Mouse (Mus musculus): ENCODE results near the gene Sema5b.

Gene Sema5b

DNA sequence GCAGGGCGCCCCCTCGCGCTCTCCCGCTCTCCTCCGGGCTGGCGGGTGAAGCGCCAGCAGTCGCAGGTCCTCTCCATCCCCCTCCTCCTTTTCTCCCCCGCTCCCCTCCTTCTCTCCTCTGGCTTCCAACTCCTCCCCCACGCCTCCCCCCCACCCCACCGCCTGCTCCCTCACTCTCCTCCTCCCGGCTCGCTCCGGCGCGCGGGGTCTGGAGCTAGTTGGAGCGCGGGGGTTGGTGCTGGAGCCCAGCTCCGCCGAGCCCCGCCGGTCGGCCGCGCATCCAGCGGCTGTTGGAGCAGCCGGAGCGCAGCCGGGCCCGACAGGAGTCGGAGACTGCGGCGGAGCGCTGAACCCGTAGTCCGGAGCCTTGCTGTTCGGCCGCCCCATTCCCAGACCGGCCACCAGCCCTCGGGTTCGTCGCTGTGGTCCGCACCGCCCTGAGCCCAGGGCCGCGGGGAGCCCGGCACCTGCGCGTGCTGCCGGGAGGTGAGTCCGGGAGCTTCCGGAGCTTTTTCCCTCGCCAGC, at the start of gene Sema5b:
TSS of gene Sema5b (plus strand) at position 29 of the 525 bp plus-strand sequence.
- DNase-seq (ENCODE audit: low spot score), result no peak

DNA sequence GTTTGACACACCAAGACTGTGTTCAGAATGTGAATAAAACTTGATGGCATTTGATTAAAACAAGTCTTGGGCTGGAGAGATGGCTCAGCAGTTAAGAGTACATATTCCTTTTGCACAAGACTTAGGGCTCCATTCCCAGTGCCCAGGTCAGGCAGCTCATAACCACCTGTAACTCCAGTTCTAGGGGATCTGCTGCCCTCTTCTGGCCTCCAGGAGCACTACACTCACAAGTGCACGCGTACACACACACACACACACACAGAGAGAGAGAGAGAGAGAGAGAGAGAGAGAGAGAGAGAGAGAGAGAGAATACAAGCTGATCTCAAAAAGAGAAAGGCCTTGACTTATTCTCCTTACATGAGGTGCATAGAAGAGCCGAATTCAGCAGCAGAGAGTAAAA, 40.6 kb upstream of the Sema5b start:
- no peak for DNase-seq (ENCODE audit: low spot score)

GRCm38 (mm10) chr16:35501106-35501760, 39.7 kb upstream of the Sema5b start:
- DNase-seq (ENCODE audit: low spot score), result peak; percentile 82

- no peak for DNase-seq (ENCODE audit: low spot score)
These were observed 38.5 kb upstream of the Sema5b start for GRCm38 (mm10) chr16:35502456-35502855.

DNA sequence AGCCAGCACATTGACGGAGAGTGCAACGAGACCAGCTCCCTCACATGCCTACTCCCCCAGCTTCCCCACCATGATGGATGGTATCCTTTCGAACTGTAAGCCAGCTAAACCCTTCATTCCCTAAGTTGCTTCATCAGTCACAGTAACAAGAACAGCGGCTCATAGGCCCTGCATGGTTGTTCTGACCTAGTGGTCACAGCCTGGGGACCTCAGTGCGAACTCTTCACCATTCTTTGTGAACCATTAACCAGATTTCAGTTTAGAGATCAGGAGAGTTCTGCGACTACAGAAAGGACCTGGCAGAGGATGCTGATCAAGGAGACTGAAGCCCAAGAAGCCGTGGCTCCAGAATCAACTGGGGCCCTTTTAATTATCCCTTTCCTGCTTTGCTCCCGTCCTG, 36.7 kb upstream of the Sema5b start:
- DNase-seq (ENCODE audit: low spot score), result no peak

GRCm38 (mm10) chr16:35505786-35506185, 35.2 kb upstream of the Sema5b start:
- no peak for DNase-seq (ENCODE audit: low spot score)

GRCm38 (mm10) chr16:35508581-35508980, 32.4 kb upstream of the Sema5b start:
- DNase-seq (ENCODE audit: low spot score), result peak; percentile 71

DNA sequence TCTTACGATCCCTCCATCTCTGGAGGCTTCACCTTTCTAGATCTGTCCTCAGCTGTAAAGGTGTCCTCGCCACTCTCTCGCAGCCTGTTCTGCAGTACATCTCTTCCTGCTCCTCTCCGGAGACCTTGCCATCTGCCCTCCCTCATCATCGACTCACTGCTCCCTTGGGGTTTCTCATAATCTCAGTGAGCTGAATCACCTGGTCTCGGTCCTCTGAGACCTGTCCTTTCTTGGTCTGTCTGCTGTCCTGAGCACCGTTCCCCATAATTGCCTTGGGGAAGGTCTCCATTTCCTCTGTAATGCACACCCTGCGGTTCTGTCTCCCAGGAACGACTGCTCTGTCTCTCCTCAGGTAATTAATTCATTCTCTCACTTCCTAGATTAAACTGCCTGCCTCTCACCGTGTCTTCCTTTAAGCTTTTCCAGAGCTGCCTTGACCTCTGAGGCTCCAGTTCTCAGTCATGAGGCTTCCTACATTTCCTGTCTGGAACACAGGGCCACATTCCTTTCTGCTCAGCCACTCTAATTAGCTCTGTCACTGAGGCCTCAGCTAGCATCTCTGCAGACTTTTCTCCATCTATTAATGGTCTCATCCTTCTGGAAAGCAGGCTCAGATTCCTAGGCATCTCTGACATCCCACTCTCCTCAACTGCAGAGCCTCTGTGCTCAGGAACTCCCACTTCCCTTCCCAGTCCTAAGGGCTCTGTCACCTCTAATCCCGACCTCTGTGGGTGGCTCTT, 31.4 kb upstream of the Sema5b start:
- DNase-seq (ENCODE audit: low spot score), result no peak

DNA sequence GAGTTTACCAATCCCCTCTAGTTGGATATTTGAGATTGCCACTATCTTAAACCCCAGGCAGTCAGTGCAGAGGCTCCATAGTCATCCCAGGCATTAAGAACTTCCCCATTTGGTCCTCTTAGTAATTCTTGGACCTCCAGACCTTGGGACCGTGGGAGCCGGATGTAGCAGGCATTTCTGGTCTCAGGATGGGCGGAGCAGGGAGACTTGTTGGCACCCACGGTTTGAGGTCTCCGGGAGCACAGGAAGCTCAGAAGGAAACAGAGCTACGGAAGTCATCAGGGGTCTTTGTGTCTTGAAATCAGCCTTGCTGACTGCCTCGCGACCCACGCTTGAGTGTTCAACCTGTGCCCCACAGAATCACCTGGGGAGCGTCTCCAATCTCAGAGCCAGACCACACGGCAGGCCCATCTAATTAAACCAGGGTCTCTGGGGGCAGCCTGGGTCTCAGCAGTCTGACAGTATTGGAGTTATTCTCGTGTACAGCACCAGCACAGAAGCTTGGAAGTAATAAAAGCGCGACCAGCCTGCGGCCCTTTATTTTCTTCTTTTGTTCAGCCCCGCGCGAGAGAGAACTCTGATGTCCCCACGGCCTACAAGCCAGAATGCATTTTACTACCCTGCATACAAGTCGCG, 24.9 kb upstream of the Sema5b start:
- no peak for DNase-seq (ENCODE audit: low spot score)

GRCm38 (mm10) chr16:35517976-35518951, 22.7 kb upstream of the Sema5b start:
- DNase-seq (ENCODE audit: low spot score), result no peak

DNA sequence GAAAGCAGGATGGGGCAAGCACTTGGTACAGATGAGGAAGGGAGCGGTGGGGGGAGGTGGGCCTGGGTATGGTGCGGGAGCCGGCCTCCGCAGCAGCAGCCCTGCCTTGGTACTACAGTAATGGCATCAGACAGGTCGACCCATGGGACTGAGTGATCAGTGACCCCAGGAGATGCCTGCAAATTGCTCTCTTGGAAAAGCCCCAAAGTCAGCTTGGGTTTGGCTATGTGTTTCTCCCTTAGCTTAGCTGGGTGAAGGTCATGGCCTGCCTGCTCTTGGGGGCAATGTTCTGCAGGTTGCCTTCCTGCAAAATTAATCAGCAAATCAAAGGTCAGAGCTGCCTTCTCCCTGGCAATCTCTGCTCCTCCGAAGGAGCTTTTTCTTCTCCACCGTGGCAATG, 21.7 kb upstream of the Sema5b start:
- no peak for DNase-seq (ENCODE audit: low spot score)

GRCm38 (mm10) chr16:35524200-35524599, 16.7 kb upstream of the Sema5b start:
- DNase-seq (ENCODE audit: low spot score), result no peak

DNA sequence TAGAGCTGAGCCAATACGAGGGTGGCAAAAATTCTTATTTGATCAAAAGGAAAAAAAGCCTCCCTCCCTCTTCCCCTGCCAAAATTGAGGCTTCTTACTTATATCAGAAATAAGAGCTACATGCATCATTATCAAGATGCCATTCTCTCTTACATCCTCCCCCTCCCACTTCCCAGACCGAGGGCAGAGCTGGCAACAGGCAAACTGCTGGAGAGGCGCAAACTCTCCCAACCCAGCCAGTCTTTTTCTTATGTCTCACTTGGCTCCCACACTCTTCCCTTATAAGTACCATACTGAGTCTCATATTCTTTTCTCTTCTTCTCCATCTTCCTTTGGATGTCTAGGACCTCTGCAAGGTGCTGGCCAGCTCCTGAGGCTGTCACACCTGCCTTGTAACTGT, 6.3 kb upstream of the Sema5b start:
- DNase-seq (ENCODE audit: low spot score), result no peak

DNA sequence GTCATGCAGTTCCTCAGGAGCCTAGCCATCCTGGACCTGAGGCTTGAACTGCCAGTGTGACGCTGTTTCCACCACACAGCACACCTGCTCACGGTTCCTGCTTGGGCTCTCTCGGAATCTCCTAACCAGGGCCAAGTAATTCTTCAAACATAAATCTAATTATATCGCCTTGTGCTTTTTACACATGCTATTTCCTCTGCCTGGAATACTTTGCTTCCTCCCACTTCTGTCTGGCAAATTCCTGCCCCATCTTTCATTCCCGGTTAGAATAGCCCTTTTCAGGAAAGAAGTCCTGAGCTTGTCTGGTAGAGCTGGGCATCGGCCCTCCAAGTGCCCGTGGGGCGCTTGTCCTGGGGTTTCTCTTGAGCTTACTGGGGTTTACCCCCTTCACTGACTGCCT, 3.3 kb upstream of the Sema5b start:
- DNase-seq (ENCODE audit: low spot score), result no peak

DNA sequence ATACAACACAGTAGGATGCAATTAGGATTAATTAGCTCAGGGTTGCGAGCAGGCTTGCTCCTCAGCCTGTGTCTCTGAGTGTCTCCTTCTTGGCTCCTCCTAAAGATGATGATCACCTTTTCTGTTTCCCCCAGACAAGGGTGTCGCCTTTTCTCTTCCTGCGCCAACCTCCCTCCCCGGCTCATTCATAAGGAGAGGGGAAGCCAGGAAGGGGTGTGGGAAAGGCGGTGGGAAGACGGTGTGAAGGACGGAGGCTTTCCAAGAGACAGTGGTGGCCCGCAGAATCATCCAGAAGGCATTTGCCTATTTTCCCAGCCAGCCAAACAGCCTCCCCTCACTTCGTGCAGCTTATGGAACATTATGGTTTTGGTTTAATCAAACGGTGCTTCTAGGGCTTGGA, 1.9 kb upstream of the Sema5b start:
- no peak for DNase-seq (ENCODE audit: low spot score)

DNA sequence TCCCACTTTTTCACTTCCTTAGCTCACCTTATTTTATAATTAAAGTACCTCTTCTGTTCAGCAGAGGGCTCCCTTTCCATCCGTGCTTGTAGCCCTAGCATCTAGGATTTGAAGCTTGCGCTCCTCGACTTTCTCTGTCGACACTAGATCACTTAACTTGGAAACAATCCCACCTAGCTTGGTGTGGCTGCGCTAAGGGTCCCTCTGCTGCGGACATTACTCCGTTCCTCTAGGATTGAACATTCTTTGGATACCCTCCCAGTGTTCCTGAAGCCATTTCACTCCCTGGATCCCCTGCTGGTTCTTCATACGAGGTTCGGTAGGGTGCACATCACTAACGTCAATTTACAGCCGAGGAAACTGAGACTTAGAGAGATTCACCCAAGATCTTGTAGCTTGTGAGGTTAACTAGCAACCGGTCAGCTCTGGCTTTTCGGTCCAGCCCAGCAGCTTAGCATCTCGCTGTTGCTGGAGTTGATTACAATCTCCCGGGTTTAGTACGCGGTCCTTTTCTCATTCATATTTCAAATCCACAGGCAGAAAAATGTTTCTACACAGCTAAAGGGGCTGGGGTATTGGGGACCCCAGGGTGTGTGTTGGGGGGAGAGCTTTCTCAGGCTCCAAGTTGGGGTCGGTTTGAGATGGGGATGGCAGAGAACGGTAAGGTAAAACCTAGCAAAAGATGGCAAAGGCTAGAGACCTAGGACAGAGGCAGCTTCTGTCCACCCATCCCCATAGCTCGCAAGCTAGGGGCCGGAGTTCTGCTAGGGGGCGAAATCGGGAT, 420 bp upstream of the Sema5b start:
- peak; percentile 81 for DNase-seq (ENCODE audit: low spot score)

GRCm38 (mm10) chr16:35541661-35542420, 896 bp downstream of the Sema5b start:
- DNase-seq (ENCODE audit: low spot score), result no peak

- no peak for DNase-seq (ENCODE audit: low spot score)
These were observed 1.5 kb downstream of the Sema5b start for GRCm38 (mm10) chr16:35542421-35542780.

- DNase-seq (ENCODE audit: low spot score), result no peak
These were observed 4.8 kb downstream of the Sema5b start for GRCm38 (mm10) chr16:35545723-35546122.

- DNase-seq (ENCODE audit: low spot score), result no peak
These were observed 7.0 kb downstream of the Sema5b start for GRCm38 (mm10) chr16:35547966-35548365.

All from adipocyte (in vitro differentiated cells).